Mouse (Mus musculus) cerebellum, adult 9-10 months (tissue): ENCODE measurements around the gene Vmn1r143.
"Not testable (repeated sequence)": the region's sequence is repeated elsewhere in the genome, so short reads cannot be mapped to it uniquely, and the experiment has no call there.

Source experiments
- DNase-seq: peaks from one replicate; pipeline ENCODE4 v3.0.0; 2022

Gene Vmn1r143

GRCm38 (mm10) chr7:22189077-22189476 lies at the start of gene Vmn1r143:
Gene Vmn1r143, plus strand, starts transcription at chr7:22189377.
- not testable (repeated sequence) for DNase-seq

- not testable (repeated sequence) for DNase-seq
Observed at GRCm38 (mm10) chr7:22163935-22164334, 25.2 kb upstream of the Vmn1r143 start, which contains the start of gene Vmn1r142. Gene Vmn1r142, minus strand, starts transcription at chr7:22164035.

- not testable (repeated sequence) for DNase-seq
Observed at GRCm38 (mm10) chr7:22201164-22201563, 12.0 kb downstream of the Vmn1r143 start, which contains the start of gene Gm8653. Gene Gm8653, minus strand, starts transcription at chr7:22201264.

- DNase-seq, result not testable (repeated sequence)
Observed at GRCm38 (mm10) chr7:22229384-22229783, 40.2 kb downstream of the Vmn1r143 start, which contains the start of gene Gm8453. Gene Gm8453, minus strand, starts transcription at chr7:22229484.
